Mouse (Mus musculus) adrenal gland, adult 2 months (tissue): ENCODE measurements around the gene Lamtor2. TPM values are rescaled to one million over a fixed set of nuclear protein-coding genes. Genes with fewer than 3 reads are reported as not detected.

Source experiments
- DNase-seq: peaks from one replicate; pipeline ENCODE4 v3.0.0; 2021
- microRNA-seq, 2 experiments: library from miRNA; unstranded; fragments of <30 nt; microRNA quantifications; one replicate each; pipeline ENCODE4 v1.2.0; 2021
- polyA plus RNA-seq: library from polyadenylated mRNA; depleted of rRNA; stranded (reverse); fragments of >200 nt; gene quantifications from 2 replicates; pipeline ENCODE4 v1.2.3, GENCODE M21; 2012; rRNA removed
- total RNA-seq, 2 experiments: library from RNA; stranded (reverse); gene quantifications; 2 replicates each; pipeline ENCODE4 v1.2.3; 2021

The Lamtor2 gene
- total and polyA plus RNA-seq, 3 experiments, result 117 to 154 (median 153) TPM

DNA sequence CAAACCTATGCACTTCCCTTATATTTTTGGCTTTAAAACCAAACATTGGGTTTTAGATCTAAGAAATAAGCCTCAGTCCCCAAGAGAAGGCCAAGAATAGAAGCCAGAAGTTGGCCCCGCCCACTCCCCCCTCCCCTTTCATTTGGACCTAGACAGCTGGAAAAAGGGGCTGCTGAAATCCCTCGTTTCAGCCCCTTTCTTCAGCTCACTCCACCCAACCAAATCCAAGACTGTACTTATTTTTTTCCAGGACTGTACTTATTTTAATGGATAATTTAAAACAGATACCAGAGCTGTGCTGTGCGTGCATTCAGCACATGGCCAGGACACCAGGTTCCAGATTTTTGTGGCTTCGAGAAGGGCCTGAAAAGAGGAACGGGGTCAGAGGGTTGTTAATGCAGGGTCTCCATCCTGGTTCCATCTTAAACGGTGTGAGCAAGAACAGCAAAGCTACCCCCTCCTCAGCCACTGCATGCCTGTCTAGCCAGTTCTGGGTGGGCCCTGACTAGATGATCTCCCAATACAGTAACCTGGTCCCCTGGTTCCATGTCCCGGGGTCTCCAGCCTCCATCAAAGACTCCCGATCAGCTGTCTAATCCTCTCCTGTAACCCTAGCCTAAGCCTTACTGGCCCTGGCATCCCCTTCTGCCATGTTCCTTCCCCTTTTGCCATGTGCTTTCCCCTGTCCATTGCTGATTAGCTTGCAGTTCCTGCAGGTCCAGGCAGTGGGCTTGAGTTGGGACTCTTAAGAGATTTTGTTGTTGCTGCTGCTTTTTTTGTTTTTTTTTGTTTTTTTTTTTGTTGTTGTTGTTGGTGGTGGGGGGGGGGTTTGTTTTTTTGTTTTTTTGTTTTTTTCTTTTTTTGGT lies 48.8 kb downstream of the Lamtor2 start:
- DNase-seq, result no peak

DNA sequence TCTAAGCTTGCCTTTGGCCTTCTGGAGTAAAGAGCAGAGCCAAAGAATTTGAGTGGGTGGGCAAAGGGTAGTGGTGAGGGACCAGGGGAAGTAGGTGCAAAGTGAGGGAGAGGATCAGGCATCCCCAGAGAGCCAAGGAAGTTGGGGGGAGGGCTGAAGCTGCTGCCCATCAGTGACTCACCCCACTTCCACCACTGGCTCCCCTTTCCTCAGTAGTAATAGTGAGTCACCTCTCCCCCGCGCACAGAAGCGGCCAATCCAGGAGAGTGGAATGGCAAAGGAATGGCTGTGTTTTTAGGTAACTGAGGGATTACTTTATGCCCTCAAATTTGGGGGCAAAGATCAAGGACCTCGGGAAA lies 49.4 kb downstream of the Lamtor2 start:
- peak; percentile 91 for DNase-seq

DNA sequence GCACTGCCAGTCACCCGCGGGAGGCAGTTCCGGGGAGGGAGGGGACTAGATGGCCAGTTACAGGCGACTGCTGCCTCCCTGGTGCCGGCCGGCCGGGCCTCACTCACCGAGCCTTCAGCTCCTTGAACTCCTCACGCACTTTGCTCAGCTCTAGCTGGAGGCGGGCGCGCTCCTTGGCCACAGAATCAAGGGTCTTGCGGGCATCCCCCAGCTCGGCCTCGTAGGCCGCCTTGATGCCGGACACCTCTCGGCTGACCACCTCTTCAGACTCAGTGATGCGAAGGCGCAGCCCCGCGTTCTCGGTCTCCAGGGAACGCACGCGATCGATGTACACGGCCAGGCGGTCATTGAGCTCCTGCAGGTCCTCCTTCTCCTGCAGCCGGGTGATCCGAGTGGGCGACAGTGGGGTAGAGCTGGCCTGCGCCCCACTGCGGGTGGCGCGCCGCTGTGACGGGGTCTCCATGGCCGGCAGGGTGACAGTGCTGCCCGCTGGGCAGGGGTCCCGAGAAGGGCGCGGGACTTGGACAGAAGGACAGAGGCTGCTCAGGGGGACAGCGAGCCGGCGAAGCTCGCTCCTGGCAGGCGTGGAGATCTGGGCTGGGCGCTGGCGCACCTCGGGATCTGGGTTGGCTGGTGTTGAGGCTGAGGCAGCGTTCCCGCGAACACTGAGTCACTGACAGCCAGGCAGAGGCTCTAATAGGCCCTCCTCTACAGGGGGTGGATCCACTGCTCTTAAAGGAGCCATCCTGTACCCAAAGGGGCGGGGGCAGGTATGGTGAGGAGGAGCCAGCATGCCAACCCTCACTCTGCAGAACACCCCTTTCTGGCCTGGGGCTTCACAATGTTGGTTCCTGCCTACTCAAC lies 50.0 kb downstream of the Lamtor2 start:
- peak; percentile 97 for DNase-seq

DNA sequence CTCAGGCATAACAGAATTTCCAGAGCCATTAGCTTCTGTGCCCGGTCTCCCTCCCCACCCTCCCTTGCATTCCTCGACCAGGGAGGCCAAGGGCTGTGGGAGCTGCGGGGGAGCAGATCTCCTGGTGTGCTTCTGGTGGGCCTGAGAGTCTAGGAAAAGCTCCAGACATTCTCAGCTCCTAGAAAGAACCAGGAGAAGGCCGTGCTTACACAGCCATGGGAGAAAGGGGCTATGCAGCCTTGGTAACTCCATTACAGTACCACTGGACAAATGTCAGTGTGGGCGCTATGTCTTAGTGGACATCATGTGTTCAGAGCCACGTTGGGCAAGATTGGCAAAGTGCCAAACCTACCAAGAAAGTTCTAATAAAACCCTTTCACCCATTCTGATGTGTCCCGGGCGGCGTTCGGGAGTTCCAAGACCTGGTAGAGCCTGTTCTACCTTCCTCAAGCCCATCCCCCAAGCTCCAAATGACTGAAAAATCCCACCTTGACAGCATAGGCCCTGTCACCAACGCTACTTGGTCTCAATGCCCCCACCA lies 50.8 kb downstream of the Lamtor2 start:
- peak; percentile 45 for DNase-seq

DNA sequence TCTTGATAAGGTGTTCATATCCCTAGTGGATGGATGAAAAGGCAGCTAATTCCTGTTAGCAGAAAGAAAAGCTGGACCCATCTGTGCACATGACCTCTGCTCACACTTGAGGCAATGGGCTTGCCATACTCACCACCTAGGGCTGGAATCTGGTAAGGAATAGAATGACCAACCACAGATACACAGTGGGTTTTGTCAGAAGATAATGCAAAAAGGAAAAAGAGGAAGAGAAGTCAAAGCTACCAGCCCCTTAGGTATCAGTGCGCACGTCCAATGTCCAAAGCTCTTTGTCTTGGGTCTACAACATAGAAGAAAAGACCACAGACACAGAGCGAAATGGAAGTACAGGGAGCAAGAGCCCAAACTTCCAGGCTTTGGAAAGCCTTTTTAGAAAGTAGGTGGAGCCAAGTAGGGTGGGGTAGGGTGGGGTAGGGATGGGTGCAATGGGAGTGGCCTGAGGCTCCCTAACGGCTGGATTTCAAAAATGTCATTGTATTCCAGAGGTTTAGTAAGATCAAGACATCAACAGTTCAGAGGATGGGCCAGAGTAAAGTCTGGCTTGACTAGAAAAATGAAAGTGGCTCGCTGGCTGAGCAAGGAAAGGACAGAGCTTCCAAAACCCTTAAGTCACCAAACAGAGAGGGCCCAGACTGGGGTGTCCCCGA lies 51.4 kb downstream of the Lamtor2 start:
- no peak for DNase-seq

DNA sequence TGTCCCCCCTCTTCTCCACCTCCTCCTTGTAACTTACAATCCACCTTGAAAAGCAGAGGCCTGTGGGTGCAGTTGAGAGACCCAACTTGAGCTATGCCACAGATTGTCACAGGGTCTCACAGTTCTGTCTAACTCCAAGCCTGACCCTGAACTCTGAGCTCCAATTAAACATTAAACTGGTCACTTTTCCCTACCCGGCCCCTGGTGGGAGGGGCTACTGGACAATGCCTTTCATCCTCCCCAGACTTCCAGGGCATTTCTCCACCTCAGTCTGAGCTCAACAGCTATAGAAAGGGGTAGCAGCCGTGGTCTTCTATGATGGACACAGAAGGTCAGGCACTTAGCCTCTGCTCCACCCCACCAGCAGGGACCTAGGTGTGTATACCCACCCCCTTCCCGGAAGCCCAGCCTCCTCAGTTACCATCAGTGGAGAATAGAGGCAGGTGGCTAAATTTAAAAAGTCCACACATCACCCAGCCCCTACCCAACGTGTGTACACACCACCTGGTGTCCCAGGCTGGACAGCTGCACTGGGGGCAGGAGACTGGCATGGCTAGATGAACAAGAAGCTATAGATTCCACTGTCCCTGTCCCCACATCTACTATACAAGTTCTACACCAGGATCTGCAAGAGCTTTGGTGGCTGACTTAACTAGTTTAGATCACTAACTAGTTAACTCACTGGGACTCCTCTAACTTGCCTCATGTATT lies 52.1 kb downstream of the Lamtor2 start:
- no peak for DNase-seq

DNA sequence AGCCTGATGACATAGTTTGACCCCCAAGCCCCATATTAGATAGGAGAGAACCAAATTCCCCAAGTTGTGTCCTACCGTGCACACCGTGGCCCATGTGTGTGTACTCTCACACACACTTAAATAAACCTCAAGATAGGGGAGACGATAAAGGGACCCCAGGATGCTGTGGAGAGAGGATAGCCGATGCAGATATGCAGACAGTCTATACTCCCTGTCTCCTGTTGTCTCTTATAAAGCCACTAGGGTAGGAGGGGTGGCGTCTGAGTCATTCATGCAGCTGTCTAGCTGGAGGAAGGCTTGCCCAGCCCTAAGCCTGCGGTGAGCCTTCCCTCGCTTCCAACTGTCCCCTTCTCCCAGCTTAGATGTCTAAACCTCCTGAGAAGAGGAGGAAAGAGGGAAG lies 52.8 kb downstream of the Lamtor2 start:
- no peak for DNase-seq

Small RNA genes lying within 50 kb of the gene (microRNA-seq; reads per million reads assigned to microRNA genes)
- gene Mir1905, result 0 reads per million in 2 experiments

Other genes with a start within 250 kb of the Lamtor2 start
- gene Glmp, start 228.1 kb downstream of the Lamtor2 start, total RNA-seq, result 100 to 1,000 TPM; 229 to 231 TPM
- gene Glmp, start 228.1 kb downstream of the Lamtor2 start, polyA plus RNA-seq, result 145 and 186 TPM in 2 replicates
- gene Tmem79, start 216.9 kb downstream of the Lamtor2 start, total RNA-seq, result 10 to 100 TPM; 13.9 to 14.1 TPM
- gene Tmem79, start 216.9 kb downstream of the Lamtor2 start, polyA plus RNA-seq, result 20.1 and 22.3 TPM in 2 replicates
- 10 to 100 TPM; 42.9 to 47.5 TPM for gene Smg5, start 216.8 kb downstream of the Lamtor2 start, total RNA-seq
- gene Smg5, start 216.8 kb downstream of the Lamtor2 start, polyA plus RNA-seq, result 56.3 and 60.2 TPM in 2 replicates
- gene Paqr6, start 188.5 kb downstream of the Lamtor2 start, total RNA-seq, result 1 to 10 TPM; 1.1 to 4.7 TPM
- gene Paqr6, start 188.5 kb downstream of the Lamtor2 start, polyA plus RNA-seq, result 13.5 and 20.0 TPM in 2 replicates
- gene Bglap3, start 180.3 kb downstream of the Lamtor2 start, total RNA-seq, result 1 to 10 TPM in 1 of 2 experiments, under 1 TPM in 1; 0.63 to 1.2 TPM
- not detected in 2 replicates for gene Bglap3, start 180.3 kb downstream of the Lamtor2 start, polyA plus RNA-seq
- gene Bglap2, start 174.4 kb downstream of the Lamtor2 start, total RNA-seq, result 1 to 10 TPM in 1 of 2 experiments, not detected in 1; 2.2 TPM
- gene Bglap2, start 174.4 kb downstream of the Lamtor2 start, polyA plus RNA-seq, result 0.28 TPM in 1 of 2 replicates, not detected in the other
- 1 to 10 TPM in 1 of 2 experiments, under 1 TPM in 1; 0.86 to 3.4 TPM for gene Bglap, start 168.6 kb downstream of the Lamtor2 start, total RNA-seq
- 1.1 TPM in 1 of 2 replicates, not detected in the other for gene Bglap, start 168.6 kb downstream of the Lamtor2 start, polyA plus RNA-seq
- 10 to 100 TPM; 31.1 to 43.0 TPM for gene Pmf1, start 142.7 kb downstream of the Lamtor2 start, total RNA-seq
- 75.8 and 77.4 TPM in 2 replicates for gene Pmf1, start 142.7 kb downstream of the Lamtor2 start, polyA plus RNA-seq
- gene Slc25a44, start 127.9 kb downstream of the Lamtor2 start, total RNA-seq, result 10 to 100 TPM; 51.1 to 59.4 TPM
- 40.7 and 40.9 TPM in 2 replicates for gene Slc25a44, start 127.9 kb downstream of the Lamtor2 start, polyA plus RNA-seq
- gene Sema4a, start 91.9 kb downstream of the Lamtor2 start, total RNA-seq, result 10 to 100 TPM in 1 of 2 experiments, 1 to 10 TPM in 1; 8.8 to 14.3 TPM
- gene Sema4a, start 91.9 kb downstream of the Lamtor2 start, polyA plus RNA-seq, result 31.8 and 42.4 TPM in 2 replicates
- gene Lmna, start 43.1 kb downstream of the Lamtor2 start, total RNA-seq, result 100 to 1,000 TPM in 1 of 2 experiments, 10 to 100 TPM in 1; 78.2 to 158 TPM
- gene Lmna, start 43.1 kb downstream of the Lamtor2 start, polyA plus RNA-seq, result 170 and 236 TPM in 2 replicates
- 1 to 10 TPM; 2.3 to 3.2 TPM for gene Mex3a, start 20.7 kb downstream of the Lamtor2 start, total RNA-seq
- 1.7 and 2.1 TPM in 2 replicates for gene Mex3a, start 20.7 kb downstream of the Lamtor2 start, polyA plus RNA-seq
- gene Rab25, start 4.8 kb downstream of the Lamtor2 start, total RNA-seq, result not detected
- gene Rab25, start 4.8 kb downstream of the Lamtor2 start, polyA plus RNA-seq, result 0.09 and 0.10 TPM in 2 replicates
- gene Ubqln4, start 684 bp upstream of the Lamtor2 start, total RNA-seq, result 100 to 1,000 TPM in 1 of 2 experiments, 10 to 100 TPM in 1; 61.1 to 100 TPM
- gene Ubqln4, start 684 bp upstream of the Lamtor2 start, polyA plus RNA-seq, result 77.9 and 96.2 TPM in 2 replicates
- gene Ssr2, start 22.8 kb upstream of the Lamtor2 start, total RNA-seq, result 100 to 1,000 TPM; 178 to 218 TPM
- 110 and 151 TPM in 2 replicates for gene Ssr2, start 22.8 kb upstream of the Lamtor2 start, polyA plus RNA-seq
- 10 to 100 TPM; 26.3 to 33.3 TPM for gene Arhgef2, start 52.9 kb upstream of the Lamtor2 start, total RNA-seq
- 35.9 and 37.5 TPM in 2 replicates for gene Arhgef2, start 52.9 kb upstream of the Lamtor2 start, polyA plus RNA-seq
- gene Rxfp4, start 100.1 kb upstream of the Lamtor2 start, total RNA-seq, result not detected
- not detected in 2 replicates for gene Rxfp4, start 100.1 kb upstream of the Lamtor2 start, polyA plus RNA-seq
- 10 to 100 TPM; 43.2 to 67.9 TPM for gene Khdc4, start 132.7 kb upstream of the Lamtor2 start, total RNA-seq
- gene Khdc4, start 132.7 kb upstream of the Lamtor2 start, polyA plus RNA-seq, result 55.7 and 61.4 TPM in 2 replicates
- gene Rit1, start 163.8 kb upstream of the Lamtor2 start, total RNA-seq, result 10 to 100 TPM; 49.2 to 58.9 TPM
- gene Rit1, start 163.8 kb upstream of the Lamtor2 start, polyA plus RNA-seq, result 41.4 and 41.5 TPM in 2 replicates
- 10 to 100 TPM; 10.1 to 15.1 TPM for gene Syt11, start 222.1 kb upstream of the Lamtor2 start, total RNA-seq
- 5.1 and 5.7 TPM in 2 replicates for gene Syt11, start 222.1 kb upstream of the Lamtor2 start, polyA plus RNA-seq